Mouse (Mus musculus) lung, postnatal 0 days (tissue): ENCODE results near the gene F5.

Source experiments
- CTCF ChIP-seq: IDR thresholded peaks from 2 replicates; pipeline ENCODE4 v1.5.1; 2016; ENCODE audit warnings: antibody characterized with exemption, mild to moderate bottlenecking
- EP300 ChIP-seq: IDR thresholded peaks from 2 replicates; pipeline ENCODE4 v1.6.1; 2016; ENCODE audit warnings: antibody characterized with exemption, mild to moderate bottlenecking, control low read depth

- TF ChIP-seq CTCF (no peak), EP300 (no peak)
Measured at GRCm38 (mm10) chr1:164220261-164220660, 68.6 kb downstream of the F5 start.
